Mouse (Mus musculus) spleen, adult 2 months (tissue): ENCODE measurements around the gene Suclg1.

ENCODE experiments used
- CTCF ChIP-seq: fragments of 200-500 bp; IDR thresholded peaks from 2 replicates; pipeline ENCODE4 v1.5.1; 2011; ENCODE audit warnings: mild to moderate bottlenecking, inconsistent platforms; ENCODE audit not compliant: insufficient read depth, insufficient read length, insufficient replicate concordance; ENCODE audit errors: extremely low read depth
- POLR2A ChIP-seq: fragments of 200-500 bp; IDR thresholded peaks from 2 replicates; pipeline ENCODE4 v1.6.1; 2011; ENCODE audit warnings: low read depth, low read length, inconsistent platforms

DNA sequence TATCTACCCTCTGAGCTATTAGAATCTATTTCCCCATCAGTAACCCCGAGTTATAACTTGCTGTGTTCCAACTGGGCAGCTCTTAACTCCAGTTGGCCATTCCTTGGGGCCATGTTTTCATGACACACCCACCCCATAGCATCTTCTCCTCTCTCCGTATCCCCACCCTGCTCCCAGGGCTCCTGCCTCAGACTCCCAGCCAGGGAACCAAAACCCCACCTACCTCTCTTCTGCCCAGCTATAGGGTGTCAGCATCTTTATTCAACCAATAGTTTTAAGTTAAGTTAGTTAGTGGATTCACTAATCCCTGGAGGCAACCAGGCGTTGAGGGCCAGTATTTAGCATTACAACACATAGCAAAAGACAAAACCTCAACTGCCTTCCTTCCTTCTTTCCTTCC is 19.3 kb upstream of the Suclg1 start:
- TF ChIP-seq CTCF (no peak), POLR2A (no peak)
